Mouse (Mus musculus): ENCODE results near the gene Map1a.
A peak's percentile ranks its signal among the peaks of the same experiment; 100 is the strongest.

Map1a gene

DNA sequence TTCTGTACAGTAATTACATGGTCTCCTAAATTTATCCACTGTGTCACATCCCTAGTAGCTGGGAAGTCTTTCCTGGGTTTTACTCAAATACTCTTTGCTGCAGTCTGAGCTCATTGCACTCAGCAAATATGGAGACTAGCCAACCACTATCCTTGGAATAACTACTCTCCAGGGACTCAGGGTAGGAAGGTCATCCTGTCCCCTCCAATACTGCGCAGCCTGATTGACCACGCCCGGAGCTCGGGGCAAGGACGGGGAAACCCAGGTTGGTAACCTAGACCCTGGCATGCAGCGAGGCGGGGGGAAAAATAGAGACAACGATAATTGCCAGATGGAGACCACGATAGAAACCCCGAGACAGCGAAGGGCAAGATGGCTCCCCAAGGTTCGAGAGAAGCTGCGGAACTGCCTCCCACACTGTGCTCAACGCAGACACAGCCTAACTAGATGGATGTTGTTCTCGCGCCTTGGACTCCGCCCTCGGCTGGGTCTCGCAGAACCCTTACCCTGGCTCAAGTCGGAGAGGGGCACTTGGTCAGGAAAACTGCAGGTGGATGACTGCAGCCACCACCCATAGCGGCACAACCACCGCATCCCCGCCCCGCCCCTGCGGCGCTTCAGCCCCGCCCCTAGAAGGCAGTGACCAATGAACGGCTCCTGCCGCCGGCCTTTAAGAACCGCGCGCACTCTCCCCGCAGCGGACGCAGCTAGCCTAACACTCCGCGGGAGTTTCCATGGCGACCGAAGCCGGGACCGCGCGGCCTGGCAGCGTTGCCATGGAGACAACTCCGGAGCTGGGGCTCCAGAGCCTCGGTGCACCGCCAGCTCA lies at the start of gene Map1a:
Map1a (plus strand) TSS at position 700 of the 829 bp plus-strand sequence.
- peak; percentile 78 for DNase-seq (ENCODE audit: extremely low read depth, low read depth)

DNA sequence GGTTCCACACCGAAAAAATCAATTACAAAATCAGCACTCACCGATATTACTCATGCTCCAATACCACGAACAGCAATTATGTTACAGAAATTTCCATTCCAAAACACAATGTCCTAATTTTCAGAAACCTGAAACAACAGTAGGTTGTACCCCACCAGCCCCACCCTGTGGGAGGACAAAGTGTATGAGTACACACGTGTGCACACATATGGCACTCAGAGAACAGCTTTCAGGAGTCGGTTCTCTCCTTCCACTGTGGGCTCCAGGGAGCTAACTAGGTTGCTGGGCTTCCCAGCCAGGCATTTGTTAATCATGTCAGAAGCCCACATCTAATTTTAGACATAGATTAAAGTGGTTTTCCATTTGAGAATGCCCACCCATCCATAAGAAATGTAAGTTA lies 45.3 kb upstream of the Map1a start:
- DNase-seq (ENCODE audit: extremely low read depth, low read depth) = no peak

DNA sequence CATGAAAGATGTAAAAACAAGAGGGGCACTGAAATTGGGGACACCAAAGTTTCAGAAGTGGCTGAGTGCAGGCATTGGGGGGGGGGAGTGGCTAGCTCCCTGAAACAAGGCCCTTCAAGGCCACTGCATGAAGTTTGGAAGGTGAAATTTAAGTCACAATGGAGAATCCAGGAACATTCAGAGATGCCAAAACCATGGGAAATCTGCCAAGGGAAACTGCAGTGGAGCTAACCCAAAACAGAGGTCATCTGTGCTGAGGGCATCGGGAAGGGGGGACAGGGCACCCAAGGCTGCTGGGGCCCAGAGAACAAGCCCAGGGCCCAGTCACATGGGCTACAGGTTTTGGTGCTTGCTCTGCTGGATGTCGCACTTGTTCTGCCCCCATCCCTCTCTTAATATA lies 39.6 kb upstream of the Map1a start:
- no peak for DNase-seq (ENCODE audit: extremely low read depth, low read depth)

DNA sequence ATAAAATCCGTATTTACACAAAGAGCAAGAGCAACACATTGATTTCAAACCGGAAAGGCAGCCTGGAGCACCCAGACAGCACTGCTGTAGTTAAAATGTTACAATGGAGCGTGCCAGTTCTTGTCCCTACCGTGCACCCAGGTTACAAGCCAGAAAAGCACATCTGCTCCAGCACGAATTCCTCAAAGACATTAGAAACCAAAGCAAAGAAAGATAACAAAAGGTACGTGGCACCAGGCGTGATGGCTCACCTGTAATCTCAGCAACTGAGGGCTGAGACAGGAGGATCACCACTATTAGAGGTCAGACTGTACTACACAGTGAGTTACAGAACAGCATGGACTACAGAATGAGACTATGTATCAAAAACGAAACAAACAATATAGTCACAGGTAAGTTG lies 21.0 kb upstream of the Map1a start:
- DNase-seq (ENCODE audit: extremely low read depth, low read depth) = no peak

DNA sequence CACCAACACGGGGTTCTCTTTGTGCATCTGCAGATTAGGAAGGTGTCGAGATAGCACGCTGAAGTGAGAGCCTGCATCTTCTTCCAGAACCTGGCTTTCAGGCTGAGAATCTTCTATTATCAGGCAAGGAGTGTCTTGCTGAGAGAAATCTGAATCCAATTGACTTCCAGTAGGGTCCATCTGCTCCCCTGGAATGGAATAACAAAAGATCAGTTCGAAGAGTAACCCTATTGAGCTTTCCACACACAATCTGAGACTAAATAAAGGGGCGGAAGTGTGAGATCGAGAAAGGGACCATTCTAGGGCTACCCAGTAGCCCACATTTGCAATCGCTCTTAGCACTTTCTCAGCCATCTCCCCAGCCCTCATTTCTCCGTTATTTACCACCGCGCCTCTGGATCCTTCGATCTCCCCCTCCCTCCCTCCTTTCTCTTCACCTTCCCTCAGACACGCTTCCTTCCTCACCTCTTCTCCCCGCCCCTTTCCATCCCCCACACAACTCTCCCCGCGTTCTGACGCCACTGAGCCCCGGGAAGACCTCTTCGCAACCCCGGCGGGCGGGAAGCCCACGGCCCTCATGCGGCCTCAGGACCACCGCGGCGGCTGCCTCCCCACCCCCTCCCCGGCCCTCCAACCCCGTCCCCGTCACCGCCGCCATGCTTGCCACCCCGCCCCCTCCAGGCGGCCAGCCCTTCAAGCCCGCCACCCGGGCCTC lies 18.7 kb upstream of the Map1a start:
- DNase-seq (ENCODE audit: extremely low read depth, low read depth) = no peak

DNA sequence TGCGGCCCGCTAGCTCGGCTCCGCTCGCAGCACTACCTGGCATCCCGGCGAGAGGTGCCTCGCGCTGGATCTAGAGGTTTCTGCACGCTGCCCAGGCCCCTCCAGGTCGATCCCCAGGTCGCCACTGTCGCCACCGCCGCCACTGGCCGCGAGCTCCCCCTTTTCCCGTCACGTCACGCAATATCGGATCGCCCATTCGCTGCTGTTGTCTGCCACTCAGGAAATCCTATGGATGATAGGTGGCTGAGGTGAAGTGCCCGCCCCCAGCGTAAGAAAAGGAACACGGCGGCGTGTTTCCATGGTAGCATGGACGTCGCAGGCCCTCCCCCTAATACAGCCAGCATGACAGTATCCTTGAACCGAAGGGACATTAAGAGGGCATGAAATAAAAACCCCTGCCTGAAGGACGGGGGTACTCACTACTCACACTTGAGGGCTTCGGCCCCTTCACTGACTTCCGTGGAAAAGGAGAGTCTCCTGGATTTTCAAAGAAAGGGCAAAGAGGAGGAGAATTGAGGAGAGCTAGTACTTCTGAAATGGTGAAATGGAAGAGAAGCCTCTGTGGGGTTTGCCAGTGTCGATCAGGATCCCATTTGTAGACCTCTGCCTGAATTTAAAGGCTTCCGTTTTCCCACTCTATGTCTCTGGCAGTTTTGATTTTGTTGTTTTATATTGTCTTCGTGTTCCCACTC lies 18.0 kb upstream of the Map1a start, which contains the start of gene Trp53bp1:
Trp53bp1 (minus strand) TSS at position 172 of the 692 bp plus-strand sequence.
- peak; percentile 87 for DNase-seq (ENCODE audit: extremely low read depth, low read depth)

DNA sequence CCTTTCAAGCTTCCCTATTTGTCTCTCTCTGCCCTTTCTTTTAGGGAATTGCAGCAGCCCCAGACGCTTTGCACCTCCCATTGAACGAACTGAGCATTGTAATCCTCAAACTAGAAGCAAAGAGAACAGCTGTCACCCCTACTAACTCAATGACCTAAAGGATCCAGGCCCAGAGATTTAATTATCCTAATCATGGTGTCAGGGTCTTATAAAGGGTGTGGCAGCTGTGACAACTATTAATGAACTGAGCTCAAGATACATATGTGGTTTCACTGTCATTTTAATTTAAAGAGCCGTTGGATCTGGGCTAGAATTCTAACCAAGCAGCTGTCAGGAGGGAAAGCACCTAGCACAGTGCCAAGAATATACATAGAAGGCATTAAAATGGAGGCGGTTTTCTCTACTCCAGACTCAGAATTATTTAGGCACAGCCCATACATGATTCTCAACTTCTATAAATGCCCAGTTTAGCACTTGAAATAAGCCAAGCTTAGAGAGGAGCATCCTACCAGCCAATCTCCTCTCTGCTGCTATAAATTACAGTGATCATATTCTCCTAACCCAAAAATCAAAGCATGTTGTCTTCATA lies 17.4 kb upstream of the Map1a start:
- no peak for DNase-seq (ENCODE audit: extremely low read depth, low read depth)

DNA sequence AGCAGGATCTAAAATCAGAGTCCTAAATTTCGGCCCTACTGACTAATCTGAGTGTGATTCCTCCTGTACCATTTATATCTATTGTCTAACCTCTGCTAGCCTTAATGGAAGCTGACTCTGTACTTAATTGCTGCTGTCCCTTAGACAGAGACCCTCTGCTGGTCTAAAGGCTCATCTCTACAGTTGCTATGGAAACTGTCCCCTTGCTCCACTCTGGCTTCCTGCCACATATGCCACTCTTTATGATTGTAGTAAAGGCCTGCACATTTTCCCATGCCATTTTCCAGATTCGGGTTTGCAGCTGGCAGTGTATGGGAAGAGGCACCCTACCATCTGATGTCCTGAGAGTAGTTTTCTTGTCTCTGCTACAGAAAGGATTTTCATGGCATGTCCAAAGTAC lies 1.6 kb upstream of the Map1a start:
- no peak for DNase-seq (ENCODE audit: extremely low read depth, low read depth)

DNA sequence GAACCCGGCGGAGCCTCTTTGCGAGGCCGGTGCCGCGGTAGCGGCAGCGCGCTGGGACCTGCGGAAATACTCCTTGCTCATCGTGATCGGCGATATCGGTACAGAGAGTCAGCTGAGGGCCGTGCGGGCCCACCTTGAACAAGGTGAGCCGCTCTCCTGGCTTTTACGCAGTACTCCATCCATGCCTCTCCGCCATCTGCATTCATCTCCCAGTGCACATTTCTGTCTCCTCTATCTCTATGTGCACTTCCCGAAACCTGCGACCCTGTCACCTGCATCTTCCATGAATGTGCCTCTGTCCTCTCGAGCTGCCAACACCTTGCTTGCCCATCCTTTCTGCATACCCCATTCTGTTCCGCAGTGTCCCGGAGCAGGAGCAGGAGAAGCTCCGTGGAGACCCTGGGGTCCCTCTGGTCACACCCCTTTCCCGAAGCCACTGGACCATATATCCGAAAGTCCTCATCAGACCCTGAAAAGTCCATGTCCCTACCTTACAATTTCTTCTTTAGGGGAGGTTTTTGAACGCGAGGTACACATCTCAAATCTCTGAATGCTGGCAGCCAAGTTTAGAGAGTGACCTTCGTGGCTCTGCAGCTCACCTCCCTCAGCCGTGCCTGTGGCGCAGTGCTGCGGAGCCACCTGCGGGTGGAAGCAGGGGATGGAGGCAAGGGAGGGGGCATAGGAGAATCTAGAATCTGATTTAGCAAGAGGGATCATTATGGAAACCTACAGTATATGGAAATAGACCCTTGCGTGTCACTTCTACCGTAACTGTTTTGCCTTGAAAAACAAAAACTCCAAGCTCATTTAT lies 535 bp downstream of the Map1a start:
- no peak for DNase-seq (ENCODE audit: extremely low read depth, low read depth)

DNA sequence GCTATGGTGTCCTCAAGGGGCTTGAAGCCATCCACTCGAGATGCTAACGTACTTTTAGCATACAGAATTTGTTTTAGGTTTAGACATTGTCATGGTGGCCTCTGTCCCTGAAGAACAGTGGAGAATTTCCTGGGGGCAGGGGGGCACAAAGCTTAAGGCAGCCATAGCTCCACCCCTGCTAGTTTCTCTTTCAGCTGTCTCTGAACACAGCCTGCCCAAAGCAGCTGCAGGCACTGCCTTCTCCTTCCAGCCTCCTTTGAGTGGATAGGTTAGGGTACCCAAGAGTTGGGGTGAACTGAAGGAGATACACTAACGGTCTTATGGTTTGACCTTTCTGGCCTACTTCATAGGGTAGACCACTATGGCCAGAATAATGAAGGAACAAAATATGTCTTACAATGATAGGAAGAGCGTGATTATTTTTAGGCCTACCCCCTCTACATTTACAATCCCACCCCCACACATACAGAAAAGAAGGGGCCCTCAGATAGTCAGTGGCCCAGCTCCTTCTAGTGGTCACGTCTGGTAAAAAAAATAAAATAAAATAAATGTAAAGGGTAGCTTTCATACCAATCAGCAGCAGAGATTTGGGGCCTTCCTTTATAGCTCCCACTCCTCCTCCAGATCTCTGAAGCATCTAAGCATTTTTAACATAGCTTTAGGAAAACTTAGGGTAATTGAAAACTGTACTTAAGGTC lies 3.1 kb downstream of the Map1a start:
- no peak for DNase-seq (ENCODE audit: extremely low read depth, low read depth)

DNA sequence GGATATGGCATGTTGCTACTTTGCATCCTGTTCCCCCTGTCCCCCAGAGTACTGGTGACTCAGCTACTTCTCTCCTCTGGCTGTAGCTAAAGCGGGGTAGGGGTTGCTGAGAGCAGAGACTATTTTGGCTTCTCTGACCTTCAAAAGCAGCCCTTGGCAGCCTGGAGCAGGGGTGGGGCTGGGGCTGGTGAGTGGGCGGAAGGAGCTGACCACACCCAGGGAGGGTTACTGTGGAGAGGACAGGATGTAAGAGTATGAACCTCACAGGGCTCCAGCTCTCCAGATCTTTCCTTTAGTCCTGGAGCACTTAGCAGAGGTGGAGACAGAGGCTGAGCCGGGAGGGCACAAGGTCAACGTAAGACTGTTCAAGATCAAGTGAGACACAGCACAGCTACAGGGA lies 4.8 kb downstream of the Map1a start:
- DNase-seq (ENCODE audit: extremely low read depth, low read depth) = no peak

DNA sequence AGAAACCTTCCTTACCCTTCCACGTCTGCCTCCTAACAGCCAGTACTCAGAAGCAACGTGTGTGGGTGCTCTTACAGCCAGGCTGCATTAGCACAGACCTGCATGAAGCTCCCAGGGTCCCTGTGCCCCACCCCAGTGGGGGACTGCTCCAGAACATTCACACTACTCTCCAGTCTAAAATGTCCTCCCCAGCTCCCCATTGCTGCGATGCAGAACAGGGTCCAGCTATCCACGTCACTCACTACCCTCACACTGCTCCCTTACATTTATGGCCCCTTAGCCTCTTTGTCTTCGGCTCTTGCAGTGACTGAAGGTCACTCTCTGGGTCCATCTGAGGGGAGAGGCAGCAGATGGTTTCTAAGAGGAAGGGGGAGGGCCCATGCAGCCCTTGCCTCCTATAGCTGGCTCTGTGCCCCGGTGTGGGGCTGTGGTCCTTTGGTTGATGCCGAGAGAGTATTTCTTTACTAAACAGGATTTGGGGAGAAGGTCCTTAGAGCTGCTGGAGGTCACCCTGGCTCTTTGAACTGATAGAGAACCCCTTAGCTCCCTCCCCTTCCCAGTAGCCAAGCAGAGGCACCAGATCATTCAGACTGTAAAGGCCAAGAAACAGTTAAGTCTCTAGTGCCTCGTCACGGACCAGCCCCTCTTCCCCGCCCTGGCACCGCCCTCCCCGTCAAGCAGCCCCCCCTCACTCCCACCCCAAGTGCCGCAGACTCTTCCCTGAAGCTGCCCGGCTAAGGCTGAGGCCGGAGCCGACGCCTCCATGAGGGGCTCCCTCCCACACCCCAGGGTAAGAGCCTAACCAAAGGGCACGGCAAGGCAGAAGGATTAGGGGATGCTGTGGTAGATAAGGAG lies 5.6 kb downstream of the Map1a start:
- DNase-seq (ENCODE audit: extremely low read depth, low read depth) = peak; percentile 39

DNA sequence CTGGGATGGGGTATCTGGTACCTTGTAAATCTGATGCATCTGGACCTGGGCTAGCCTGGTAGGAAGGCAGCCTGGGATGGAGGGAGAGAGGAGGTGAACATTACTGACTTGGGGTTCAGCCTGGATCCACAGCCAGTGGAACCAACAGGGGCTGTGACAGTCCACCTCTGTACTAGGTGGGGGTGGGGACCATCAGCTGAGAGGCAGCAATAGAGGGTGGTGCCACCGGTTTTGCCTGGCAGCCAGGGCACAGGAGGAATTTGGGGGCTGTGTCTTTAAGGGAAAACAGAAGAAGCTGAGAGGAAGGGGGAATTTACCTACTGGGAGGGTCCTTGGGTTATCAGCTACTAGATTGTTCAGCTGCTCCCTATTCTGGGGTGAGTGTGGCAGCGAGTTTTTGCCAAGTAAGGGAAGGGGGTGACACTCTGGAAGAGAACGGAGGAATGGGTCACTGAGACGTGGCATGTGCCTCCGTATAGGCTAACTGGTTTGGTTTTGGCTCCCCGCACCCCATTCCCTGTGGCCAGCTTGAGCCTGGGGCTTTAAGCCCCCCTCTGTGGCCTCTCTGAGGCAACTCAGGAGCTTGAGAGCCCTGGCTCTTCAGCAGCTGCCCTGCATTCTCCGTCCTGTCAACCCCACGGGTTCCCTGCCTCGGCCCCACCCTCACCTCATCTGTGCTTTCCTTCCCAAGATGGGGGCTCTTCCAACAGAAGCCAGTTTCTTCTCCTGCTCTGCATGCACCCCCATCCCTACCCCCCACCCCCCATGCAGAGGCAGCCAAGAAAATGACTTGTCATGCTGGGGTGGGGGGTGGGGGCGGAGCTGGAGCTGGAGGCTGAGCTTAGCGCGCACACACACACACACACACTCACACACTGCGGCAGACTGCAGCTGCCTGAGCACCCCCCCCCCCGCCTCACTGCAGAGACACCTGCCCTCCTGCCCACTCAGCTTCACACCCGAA lies 6.5 kb downstream of the Map1a start:
- DNase-seq (ENCODE audit: extremely low read depth, low read depth) = peak; percentile 38

DNA sequence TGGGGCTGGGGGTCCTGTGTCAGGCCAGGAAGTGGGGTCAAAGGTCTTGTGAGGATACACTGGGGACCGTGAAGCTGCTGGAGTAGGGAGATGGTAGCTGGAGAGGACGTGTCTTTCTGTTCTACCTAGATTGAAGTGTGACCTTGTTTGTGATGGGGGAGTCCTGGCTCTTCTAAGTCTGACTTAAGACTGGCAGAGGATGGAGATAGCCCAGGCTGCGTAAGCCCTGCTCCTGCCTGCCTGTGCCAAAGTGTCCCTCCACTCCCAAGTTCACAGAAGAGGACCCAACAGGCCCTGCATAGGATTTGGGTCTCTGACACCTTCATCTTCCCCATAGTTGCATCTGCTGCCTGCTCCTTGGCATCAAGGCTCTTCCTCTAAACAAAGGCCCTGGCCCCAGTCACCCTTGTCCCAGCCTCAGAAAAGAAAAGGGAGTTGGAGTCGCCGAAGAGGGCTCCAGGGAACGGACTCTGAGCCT lies 7.4 kb downstream of the Map1a start:
- no peak for DNase-seq (ENCODE audit: extremely low read depth, low read depth)

DNA sequence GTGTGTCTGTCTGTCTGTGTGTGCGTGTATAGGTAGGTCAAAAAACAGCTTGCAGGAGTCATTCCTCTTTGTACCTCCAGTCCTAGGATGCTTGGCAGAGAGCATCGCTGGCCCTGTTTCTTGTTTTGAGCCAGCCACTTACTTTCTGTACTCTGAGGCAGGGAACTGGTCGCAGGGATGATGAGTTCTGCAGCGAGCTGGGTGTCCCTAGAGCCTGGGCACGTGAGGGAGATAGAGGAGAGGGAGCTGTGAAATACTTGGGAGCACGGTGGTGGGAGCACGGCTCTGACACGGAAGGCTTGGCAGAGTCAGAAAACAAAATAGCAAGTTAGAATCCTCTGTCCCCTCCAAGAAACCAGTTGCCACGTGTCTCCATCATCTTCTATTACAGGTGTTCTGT lies 8.3 kb downstream of the Map1a start:
- no peak for DNase-seq (ENCODE audit: extremely low read depth, low read depth)

DNA sequence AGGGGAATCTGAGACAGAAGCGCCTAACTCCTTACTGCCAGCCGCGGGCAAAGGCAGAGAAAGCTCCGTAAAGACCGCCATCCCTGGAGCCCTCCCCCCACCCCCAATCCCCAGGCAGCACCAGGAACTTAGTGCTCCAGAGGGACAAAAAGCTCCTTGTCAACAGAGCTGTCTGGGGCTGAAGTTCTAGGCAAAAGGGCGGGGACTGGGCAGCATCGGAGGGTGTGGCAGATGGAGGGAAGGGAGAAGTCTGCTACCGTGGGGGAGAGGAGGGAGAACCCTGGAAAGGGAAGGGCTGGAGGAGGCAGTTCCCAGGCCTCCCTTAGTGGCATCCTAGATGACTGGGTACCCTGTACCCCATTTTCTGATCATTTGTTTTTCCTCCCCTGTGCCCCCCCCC lies 8.7 kb downstream of the Map1a start:
- DNase-seq (ENCODE audit: extremely low read depth, low read depth) = no peak

DNA sequence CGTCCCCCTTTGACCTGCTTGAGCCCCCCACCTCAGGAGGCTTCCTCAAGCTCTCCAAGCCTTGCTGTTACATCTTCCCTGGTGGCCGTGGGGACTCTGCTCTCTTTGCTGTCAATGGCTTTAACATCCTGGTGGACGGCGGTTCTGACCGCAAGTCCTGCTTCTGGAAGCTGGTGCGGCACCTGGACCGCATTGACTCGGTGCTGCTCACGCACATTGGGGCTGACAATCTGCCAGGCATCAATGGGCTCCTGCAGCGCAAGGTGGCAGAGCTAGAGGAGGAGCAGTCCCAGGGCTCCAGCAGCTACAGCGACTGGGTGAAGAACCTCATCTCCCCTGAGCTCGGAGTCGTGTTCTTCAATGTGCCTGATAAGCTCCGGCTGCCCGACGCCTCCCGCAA lies 10.1 kb downstream of the Map1a start:
- DNase-seq (ENCODE audit: extremely low read depth, low read depth) = no peak

DNA sequence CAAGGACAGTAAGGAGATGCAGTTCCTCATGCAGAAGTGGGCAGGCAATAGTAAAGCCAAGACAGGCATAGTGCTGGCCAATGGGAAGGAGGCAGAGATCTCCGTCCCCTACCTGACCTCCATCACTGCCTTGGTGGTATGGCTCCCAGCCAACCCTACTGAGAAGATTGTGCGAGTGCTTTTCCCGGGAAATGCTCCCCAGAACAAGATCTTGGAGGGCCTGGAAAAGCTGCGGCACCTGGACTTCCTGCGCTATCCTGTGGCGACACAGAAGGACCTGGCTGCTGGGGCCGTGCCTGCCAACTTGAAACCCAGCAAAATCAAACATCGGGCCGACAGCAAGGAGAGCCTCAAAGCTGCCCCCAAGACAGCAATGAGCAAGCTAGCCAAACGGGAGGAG lies 10.6 kb downstream of the Map1a start:
- DNase-seq (ENCODE audit: extremely low read depth, low read depth) = no peak

Measured in MEL-GATA-1-ER (cell line).